Mouse (Mus musculus) layer of hippocampus, postnatal 36 days (tissue): Measurements from ENCODE around the gene Mfsd6. TPM values are rescaled to one million over a fixed set of nuclear protein-coding genes. Genes with fewer than 3 reads are reported as not detected.

Experiments used
- DNase-seq, 2 experiments: peaks; one replicate each; pipeline ENCODE4 v3.0.0; 2022
- total RNA-seq, 2 experiments: library from RNA; stranded (reverse); gene quantifications; 2 replicates each; pipeline ENCODE4 v1.2.3; 2021

Mfsd6 gene
- total RNA-seq = 10 to 100 TPM; 74.5 to 81.1 TPM

- DNase-seq = peak; percentile 58 to 61
Measured at GRCm38 (mm10) chr1:52727056-52727900, at the start of gene Mfsd6. Gene Mfsd6 (minus strand): TSS chr1:52727462.

DNA sequence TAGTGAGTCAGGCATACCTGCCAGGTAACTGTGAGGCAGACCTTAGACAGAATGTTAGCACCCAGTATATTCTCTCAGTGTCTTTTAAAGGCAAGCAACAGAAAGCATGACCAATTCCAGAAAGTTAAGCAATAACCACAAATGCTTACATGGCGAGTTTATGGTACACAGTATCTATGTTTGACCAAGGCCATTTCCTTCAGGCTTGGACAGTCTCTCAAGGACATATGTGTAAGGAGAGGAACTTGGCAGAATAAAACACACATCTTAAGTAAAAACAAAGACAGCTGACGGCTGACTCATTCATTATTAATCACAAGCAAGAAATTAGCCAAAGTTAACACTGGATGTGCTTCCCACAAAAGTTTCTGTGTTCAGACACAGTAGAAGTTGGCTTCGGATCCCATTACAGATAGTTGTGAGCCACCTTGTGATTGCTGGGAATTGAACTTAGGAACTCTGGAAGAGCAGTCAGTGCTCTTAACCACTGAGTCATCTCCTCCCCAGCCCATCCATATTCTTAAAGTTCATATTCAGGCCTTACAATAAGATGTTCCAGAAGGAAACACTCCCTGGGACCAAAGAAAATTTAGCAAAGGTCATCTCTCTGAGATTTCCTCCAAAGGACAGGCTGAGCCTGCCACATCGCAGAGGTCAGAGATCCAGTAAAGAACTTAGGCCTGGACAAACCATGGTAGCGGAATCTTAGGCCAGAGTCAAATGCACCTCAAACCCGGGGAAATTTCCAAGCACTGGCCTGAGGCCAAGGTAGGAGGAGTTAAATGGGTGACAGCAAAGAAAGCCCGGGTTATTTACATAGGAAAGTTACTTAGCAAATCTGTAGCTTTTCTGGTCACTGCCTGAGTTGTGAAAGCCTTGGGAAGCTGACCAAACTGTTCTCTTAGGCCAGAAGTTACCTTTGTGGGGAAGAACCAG is 38.2 kb upstream of the Mfsd6 start:
- DNase-seq = no peak

DNA sequence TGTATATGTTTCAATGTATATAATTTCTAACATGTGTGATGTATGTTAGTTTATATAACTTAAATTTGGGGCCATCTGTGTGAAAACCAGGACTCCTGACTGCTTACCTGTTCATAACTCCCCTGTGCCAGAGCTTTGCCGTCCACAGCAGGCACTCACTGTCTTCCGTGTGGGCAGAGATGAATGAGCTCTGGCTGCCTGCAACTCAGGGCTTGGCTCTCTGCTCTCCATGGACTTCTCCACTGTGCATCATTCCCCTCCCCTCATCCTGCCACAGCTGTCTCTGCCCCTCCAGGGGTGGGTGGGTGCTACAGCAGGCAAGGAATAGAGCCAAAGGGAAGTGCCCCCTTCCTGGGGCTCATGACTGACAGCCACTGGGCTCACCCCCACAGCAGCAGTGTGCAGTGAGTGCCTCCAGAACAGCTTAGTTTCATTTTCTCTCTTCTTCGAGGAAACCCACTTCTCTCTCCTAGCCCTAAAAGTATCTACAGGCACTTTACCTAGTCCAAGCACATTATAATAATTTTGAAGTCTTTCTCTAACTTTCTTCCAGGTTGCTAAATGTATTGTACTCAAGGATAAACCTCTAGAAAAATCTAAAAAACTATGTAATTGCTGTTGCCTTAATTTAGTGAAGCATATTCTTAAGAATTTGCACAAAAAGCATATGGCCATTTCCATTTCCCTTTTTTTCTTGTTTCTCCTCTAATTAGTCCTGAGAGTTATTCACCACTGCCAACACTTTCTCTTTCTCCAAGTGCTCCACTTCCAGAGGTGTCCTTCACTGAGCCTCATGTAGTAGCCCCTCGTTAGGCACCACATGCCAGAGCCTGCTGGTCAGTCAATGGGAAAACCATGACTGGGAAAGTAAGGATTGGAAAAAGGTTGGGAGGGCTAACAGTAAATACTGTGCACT is 36.9 kb upstream of the Mfsd6 start:
- no peak for DNase-seq

DNA sequence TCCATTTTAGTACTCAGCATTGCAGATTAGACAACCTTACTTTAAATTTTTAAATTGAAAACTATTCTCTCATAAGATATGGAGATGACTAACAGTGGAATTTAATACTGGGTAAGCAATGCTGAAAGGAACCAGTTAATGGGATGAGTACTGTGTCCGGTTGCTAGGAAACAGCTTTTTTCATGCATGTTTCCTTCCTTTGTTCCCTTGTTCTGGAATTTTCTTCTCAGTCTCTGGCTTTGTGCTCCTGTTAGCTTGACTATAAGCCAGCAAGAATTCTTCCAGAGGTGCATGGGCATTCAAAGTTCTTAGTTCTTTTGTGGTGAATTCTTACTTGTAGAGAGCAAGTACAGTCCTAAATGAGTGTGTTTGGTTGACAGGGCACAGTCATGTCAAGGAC is 30.9 kb upstream of the Mfsd6 start:
- no peak for DNase-seq

DNA sequence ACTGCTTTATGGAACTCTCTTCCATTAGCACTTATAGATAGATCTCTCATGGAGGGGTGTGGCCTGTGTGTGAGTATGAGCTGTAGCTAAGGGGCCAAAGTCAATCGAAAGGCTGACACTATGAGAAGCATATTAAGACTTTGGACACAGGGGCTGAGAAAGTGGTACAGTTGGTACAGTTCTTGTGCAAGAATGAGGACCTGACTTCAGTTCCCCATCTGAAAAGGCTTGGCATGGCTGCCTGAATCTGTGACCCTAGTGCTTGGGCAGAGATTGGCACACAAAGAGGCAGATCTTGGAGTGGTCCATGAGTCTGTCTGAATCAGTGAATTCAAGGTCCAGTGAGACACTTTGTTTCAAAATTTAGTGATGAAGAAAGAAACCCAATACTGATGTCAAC is 27.1 kb upstream of the Mfsd6 start:
- DNase-seq = no peak

GRCm38 (mm10) chr1:52753828-52754227 is 26.6 kb upstream of the Mfsd6 start:
- DNase-seq = no peak

- DNase-seq = no peak
Measured at GRCm38 (mm10) chr1:52752706-52753105, 25.4 kb upstream of the Mfsd6 start.

DNA sequence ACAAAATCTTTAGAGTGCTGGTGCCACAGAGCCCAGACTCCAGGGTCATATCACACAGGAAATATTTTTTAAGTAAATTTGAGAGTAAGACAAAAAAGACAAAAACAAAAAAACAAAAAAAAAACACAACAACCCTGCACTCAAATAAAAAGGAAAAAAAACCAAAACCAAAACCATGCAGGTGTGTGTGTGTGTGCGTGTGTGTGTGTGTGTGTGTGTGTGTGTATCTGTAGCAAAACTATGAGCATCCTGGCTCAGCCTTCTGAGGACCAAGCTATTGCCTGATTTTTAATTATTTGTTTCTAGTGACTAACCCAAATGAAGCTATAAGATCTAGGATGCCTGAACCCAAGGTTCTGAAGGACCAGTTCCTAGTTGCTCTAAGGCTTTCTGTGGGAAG is 24.4 kb upstream of the Mfsd6 start:
- DNase-seq = no peak

DNA sequence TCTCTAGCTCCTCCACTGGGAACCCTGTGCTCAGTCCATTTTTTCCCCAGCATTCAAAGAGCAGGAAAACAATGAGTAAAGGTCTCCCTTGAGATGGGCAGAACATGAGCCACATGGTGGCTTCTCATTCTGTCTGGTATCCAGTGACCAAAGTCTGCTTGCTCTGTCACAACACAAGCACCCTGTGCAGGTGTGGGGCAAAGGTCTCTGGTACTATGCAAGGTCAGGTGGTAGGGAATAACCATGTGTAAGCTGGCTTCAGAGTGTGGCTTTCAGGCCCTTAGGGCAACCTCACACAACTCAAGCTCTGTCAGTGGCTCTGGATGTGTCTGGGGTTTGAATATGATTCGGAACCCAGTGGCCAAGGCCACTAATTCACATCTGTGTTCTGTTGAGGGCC is 22.7 kb upstream of the Mfsd6 start:
- DNase-seq = no peak

- peak; percentile 35 to 63 for DNase-seq
Measured at GRCm38 (mm10) chr1:52748260-52748659, 21.0 kb upstream of the Mfsd6 start.

- DNase-seq = no peak
Measured at GRCm38 (mm10) chr1:52742567-52742966, 15.3 kb upstream of the Mfsd6 start.

DNA sequence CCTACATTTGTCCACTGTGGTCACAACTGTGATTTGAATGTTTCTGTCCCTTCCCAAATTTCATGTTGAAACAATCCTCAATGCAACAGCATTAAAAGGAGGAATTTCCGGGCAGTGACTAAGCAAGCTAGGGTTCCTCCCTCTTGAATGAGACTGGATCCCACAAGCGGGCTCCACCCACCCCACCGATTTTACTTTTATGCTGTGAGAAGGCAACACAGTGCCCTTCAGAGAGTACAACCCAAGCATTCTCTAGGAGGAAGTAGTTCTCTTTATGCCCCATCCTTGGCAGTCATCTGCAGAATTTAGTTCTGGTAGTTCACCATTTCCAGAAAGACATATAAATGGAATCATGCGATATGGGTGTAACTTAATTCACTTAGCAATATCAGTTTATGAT is 6.9 kb upstream of the Mfsd6 start:
- no peak for DNase-seq

DNA sequence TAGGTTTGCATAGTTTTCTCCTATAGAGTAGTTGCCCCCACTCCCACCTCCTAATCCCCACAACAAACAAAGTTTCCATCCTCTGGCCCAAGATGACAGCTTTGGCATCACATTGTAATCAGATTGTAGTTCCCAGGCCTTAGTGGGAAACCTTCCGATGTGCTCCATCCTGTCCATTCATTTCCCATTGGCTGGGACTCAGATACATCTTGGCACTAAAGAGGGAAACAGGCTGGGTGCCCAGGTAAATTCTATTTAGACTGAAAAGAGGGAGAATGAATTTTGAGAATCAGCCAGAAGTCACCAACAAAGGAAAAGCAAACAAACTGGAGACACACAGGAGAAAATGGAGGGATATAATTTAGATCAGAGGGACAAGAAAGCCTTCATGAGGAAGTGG is 3.0 kb upstream of the Mfsd6 start:
- no peak for DNase-seq

DNA sequence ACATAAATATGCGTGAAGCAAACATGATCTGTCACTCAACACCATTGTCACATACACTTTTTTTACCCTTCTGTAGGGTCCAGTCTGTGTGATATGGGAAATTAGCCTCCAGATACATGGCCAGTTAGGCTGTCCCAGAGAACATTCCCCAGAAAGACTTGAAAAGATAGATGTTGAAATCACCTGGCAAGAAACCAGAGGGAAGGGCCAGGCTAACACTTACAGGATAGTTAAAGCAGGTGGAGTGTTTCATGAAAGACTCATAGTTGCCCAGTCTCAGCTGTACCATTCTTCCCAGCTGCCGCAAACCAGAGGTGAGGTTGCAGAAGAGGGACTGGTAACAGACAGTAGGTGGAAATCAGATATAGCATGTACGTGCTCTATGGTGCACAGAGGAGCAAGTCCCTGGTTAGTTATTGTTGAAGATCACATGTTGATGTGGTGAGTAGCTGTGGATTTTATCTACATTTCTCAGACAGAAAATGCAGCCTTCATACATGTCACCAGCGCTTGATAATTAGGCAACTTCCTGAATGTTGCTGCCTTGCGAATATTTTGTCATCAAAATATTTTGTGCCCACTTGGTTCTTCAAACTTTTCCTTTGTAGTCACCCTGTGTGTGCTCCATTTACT is 1.7 kb upstream of the Mfsd6 start:
- DNase-seq = no peak

DNA sequence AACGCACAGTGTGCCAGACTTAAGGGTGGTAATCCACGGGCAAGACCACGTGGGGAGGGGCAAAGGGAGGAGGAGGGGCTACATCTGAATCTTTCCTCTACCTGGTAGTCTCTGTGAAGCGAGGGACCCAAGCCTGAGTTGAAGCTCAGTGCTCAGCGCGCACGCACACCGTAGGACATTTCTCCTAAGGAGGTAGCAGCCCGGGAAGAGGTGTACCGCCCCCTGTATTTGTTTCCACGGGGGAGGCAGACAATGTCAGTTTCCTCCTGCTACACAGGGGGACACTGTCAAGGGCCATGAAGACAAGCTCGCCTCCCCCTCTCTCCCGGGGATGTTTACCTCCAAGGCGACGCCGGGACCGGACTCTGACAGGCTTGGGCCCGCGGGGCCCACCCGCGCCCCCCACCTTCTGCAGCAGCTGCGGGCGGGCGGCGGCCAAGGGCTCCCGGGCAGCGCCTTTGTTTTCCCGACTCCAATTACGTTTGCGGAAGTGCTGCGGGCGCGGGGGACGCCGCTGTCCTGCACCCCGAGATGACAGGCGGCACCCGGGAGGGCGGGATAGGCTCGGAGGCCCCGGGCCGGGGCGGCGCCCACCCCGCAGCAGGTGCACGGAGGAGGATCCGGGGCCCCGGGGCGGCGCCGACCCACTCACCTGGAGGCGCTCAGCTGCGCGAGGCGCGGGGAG is 749 bp downstream of the Mfsd6 start:
- peak; percentile 59 to 67 for DNase-seq

DNA sequence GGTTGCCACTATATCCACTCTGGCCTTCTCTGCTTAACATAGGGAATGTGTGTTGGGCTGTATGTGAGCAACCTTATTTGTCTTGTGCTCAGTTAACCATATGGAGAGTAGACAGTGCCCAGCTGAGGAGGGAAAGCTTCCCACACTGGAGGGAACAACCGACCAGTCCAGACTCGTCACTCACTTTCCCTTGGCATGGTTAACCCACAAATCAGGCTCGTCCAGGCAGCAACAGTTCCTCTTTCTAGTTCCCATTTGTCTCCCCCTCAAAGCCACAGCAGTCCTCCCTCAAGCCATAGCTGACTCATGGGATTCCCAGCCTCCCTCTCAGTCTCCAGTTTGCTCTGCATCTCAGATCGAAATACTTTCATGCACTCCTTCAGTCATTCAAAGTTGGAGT is 4.7 kb downstream of the Mfsd6 start:
- no peak for DNase-seq

GRCm38 (mm10) chr1:52719096-52719495 is 8.2 kb downstream of the Mfsd6 start:
- DNase-seq = peak; percentile 54 to 60

DNA sequence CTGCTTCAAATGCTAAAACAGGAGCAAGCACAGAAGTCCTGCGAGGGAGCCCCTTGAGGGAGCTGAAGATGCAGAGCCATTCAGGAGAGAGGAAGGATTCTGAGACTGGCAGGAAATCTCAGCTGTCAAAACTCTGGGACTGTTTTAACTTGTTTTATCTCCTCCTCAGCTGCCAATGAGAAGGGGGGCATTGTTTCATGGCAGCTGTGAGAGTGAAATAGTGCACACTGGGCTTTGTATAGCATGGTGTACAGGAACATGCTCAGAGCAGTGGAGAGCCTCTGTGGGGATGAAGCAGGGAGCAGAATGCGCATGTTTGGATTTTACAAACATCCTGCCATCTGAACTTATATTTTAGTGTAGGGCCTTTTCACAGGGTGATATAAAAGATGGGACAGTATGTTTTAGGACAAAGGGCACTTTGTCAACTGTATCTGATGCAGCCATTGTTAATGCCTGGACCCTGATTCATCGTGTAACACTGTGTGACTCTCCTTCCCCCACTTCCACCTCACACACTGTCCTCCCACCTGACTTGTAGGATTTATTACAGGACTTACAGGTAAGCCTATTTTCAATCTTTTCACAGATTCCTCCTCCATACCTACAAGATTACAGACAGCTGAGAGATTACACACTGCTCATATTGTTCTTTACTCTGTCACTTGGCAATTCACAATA is 9.1 kb downstream of the Mfsd6 start:
- DNase-seq = no peak

GRCm38 (mm10) chr1:52714451-52714850 is 12.8 kb downstream of the Mfsd6 start:
- no peak for DNase-seq

- DNase-seq = no peak
Measured at GRCm38 (mm10) chr1:52714021-52714420, 13.2 kb downstream of the Mfsd6 start.

- DNase-seq = no peak
Measured at GRCm38 (mm10) chr1:52708745-52709144, 18.5 kb downstream of the Mfsd6 start.
